Mouse (Mus musculus) activated CD4-positive, CD25-positive, alpha-beta regulatory T cell, adult 9 weeks (primary cell): ENCODE data around the gene B230104I21Rik. TPM values are rescaled to one million over a fixed set of nuclear protein-coding genes. Genes with fewer than 3 reads are reported as not detected.

Source experiments
- polyA plus RNA-seq: library from polyadenylated mRNA; unstranded; fragments of 100-300 nt; shearing (Covaris generic); gene quantifications from one replicate; pipeline ENCODE4 v1.2.1, GENCODE M21; 2017

The B230104I21Rik gene
- not detected for polyA plus RNA-seq

GRCm38 (mm10) chr4:154335761-154336160, at the start of gene B230104I21Rik:
TSS of gene B230104I21Rik (plus strand) at chr4:154336127.

GRCm38 (mm10) chr4:154301466-154301881, 34.5 kb upstream of the B230104I21Rik start, which contains the start of gene Arhgef16:
TSS of gene Arhgef16 (minus strand) at chr4:154301676.

Other genes with a start within 250 kb of the B230104I21Rik start
- 0.20 TPM for gene Trp73, start 195.9 kb upstream of the B230104I21Rik start, polyA plus RNA-seq
- gene Wrap73, start 193.8 kb upstream of the B230104I21Rik start, polyA plus RNA-seq: 39.8 TPM
- gene Tprgl, start 175.5 kb upstream of the B230104I21Rik start, polyA plus RNA-seq: 22.9 TPM
- not detected for gene Megf6, start 165.4 kb upstream of the B230104I21Rik start, polyA plus RNA-seq
- gene Arhgef16, start 34.5 kb upstream of the B230104I21Rik start, polyA plus RNA-seq: 0.32 TPM